Mouse (Mus musculus) hematopoietic stem cell, adult 5-6 weeks (primary cell): ENCODE results near the gene Relch. TPM values are rescaled to one million over a fixed set of nuclear protein-coding genes. Genes with fewer than 3 reads are reported as not detected.
A peak's percentile ranks its signal among the peaks of the same experiment; 100 is the strongest.

Experiments
- ATAC-seq, 2 experiments: fragments of 125-278 bp in 1 of 2; replicated peaks in 1 of 2; 2 replicates each; pipeline ENCODE4 v1.8.0; 2016 to 2017; ENCODE audit warnings: inconsistent platforms in 2 of 2, mild to moderate bottlenecking in 2 of 2, moderate number of reproducible peaks in 2 of 2, low read depth in 1 of 2, moderate TSS enrichment in 1 of 2; ENCODE audit not compliant: low FRiP score in 2 of 2, poor library complexity in 2 of 2, severe bottlenecking in 2 of 2, insufficient read depth in 1 of 2, low TSS enrichment in 1 of 2
- total RNA-seq: library from RNA; stranded (forward); fragments of 172-1452, 232-1000 nt; gene quantifications from 2 replicates; pipeline ENCODE4 v1.2.3, GENCODE M21; 2017

The Relch gene
- 41.2 and 68.9 TPM in 2 replicates for total RNA-seq

GRCm38 (mm10) chr1:105663171-105663961 lies at the start of gene Relch, which contains the start of gene Pign:
Relch (plus strand) TSS chr1:105663861.
Pign (minus strand) TSS chr1:105663677.
- ATAC-seq = peak; percentile 95 to 96

GRCm38 (mm10) chr1:105630481-105630880 lies 33.2 kb upstream of the Relch start:
- ATAC-seq = peak; percentile 36 to 46; a peak in 3 of 4 replicates

- no peak for ATAC-seq
These were observed 19.6 kb upstream of the Relch start for GRCm38 (mm10) chr1:105644093-105644492.

- no peak for ATAC-seq
These were observed 13.0 kb upstream of the Relch start for GRCm38 (mm10) chr1:105650650-105651049.

GRCm38 (mm10) chr1:105653981-105654380 lies 9.7 kb upstream of the Relch start:
- no peak for ATAC-seq

GRCm38 (mm10) chr1:105660015-105660414 lies 3.6 kb upstream of the Relch start:
- ATAC-seq = no peak

GRCm38 (mm10) chr1:105662820-105663170 lies 866 bp upstream of the Relch start:
- no peak for ATAC-seq

GRCm38 (mm10) chr1:105663962-105664812 lies 526 bp downstream of the Relch start:
- ATAC-seq = no peak

- ATAC-seq = no peak
These were observed 6.0 kb downstream of the Relch start for GRCm38 (mm10) chr1:105669700-105670099.

GRCm38 (mm10) chr1:105674763-105675162 lies 11.1 kb downstream of the Relch start:
- ATAC-seq = no peak

- peak; percentile 66 to 82; a peak in 3 of 4 replicates for ATAC-seq
These were observed 16.9 kb downstream of the Relch start for GRCm38 (mm10) chr1:105680587-105680986.

GRCm38 (mm10) chr1:105685501-105685900 lies 21.8 kb downstream of the Relch start:
- no peak for ATAC-seq

GRCm38 (mm10) chr1:105695581-105695980 lies 31.9 kb downstream of the Relch start:
- no peak for ATAC-seq

- no peak for ATAC-seq
These were observed 37.4 kb downstream of the Relch start for GRCm38 (mm10) chr1:105700984-105701530.

GRCm38 (mm10) chr1:105709415-105709814 lies 45.8 kb downstream of the Relch start:
- no peak for ATAC-seq

GRCm38 (mm10) chr1:105711227-105711626 lies 47.6 kb downstream of the Relch start:
- ATAC-seq = no peak

GRCm38 (mm10) chr1:105712822-105713221 lies 49.2 kb downstream of the Relch start:
- ATAC-seq = no peak

GRCm38 (mm10) chr1:105718358-105718757 lies 54.7 kb downstream of the Relch start:
- ATAC-seq = no peak
